Mouse (Mus musculus) spleen, postnatal 36 days (tissue): ENCODE results near the gene Numbl.

Experiments
- DNase-seq, 2 experiments: peaks; one replicate each; pipeline ENCODE4 v3.0.0; 2022; ENCODE audit warnings: low spot score in 2 of 2, mixed read lengths in 1 of 2

Gene Numbl

GRCm38 (mm10) chr7:27325697-27326096, 67.5 kb downstream of the Numbl start:
- DNase-seq, result no peak

GRCm38 (mm10) chr7:27326101-27326880, 68.1 kb downstream of the Numbl start:
- DNase-seq, result no peak

- no peak for DNase-seq
These were observed 69.3 kb downstream of the Numbl start for GRCm38 (mm10) chr7:27327500-27327899.

GRCm38 (mm10) chr7:27328161-27328560, 69.9 kb downstream of the Numbl start:
- DNase-seq, result no peak

- DNase-seq, result no peak
These were observed 70.4 kb downstream of the Numbl start for GRCm38 (mm10) chr7:27328648-27329047.

- peak; percentile 88 to 90 for DNase-seq
These were observed 71.2 kb downstream of the Numbl start for GRCm38 (mm10) chr7:27329326-27329947.

- no peak for DNase-seq
These were observed 71.7 kb downstream of the Numbl start for GRCm38 (mm10) chr7:27329981-27330380.

- peak; percentile 90 to 91 for DNase-seq
These were observed 72.7 kb downstream of the Numbl start for GRCm38 (mm10) chr7:27330709-27331540.

- DNase-seq, result no peak
These were observed 73.3 kb downstream of the Numbl start for GRCm38 (mm10) chr7:27331541-27331851.
